Mouse (Mus musculus) cerebellum, adult 8-10 months (tissue): ENCODE measurements around the gene Gkn3.
A peak's percentile ranks its signal among the peaks of the same experiment; 100 is the strongest.

ENCODE experiments used
- DNase-seq: peaks from one replicate; pipeline ENCODE4 v3.0.0; 2022

Gene Gkn3

DNA sequence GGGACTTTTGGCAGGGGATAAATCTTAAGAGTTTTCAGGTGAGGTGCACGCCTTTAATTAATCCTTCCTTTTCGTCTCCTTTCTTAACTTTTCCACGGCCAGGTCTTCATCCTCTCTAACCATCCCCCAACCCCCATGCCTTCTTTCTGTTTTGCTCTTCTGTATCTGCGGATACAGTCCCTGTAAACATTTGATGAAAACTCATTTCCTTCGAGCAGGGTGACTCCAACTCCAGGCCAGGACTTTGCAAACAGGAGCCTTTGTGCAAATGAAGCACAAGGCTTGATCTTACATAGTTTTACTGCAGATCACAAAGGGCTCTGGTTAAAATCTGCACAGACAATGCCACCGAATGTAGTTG is 52.8 kb downstream of the Gkn3 start:
- DNase-seq = no peak

DNA sequence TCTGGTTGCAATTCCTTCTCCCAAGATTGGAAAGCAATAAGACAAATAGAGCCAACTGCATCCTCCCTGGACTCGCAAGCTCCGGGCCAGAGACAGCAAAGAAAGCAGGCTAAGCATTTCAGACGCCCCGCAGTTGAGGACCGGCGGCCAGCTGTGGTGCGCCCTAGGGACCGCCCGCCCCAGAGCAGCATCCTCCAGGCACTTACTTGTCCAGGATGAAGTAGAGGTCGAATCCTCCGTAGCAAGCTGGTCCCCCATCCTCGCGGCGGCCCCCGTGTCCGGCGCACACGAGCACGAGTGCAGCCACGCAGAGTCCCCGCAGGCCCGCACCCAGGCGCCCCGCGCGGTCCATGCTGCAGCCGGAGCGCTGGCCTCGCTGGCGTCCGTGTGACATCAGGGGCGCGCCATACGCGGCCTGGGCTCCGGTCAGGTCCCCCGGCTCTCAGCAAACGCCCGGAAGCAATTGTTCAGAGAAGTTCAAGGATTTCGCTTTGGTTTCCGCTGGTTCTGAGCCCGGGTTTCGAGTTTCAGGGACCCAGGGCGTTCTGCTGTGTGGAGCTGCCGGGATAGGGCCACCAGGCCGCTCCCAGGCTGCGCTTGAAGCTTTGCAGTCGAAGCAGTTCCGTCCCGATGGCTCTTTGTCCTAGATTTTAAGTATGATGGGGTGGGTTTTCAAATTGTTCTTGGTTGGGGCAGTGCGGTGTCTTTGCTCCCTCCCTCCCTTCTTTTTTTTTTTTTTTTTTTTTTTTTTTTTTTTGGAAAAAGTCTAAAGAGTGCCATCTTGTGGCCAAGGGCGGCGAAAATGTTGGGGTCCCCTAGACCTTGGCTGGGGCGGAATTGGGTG is 53.4 kb downstream of the Gkn3 start, which contains the start of gene Antxr1:
Antxr1 (minus strand) TSS at position 731 of the 844 bp plus-strand sequence.
- DNase-seq = peak; percentile 15

DNA sequence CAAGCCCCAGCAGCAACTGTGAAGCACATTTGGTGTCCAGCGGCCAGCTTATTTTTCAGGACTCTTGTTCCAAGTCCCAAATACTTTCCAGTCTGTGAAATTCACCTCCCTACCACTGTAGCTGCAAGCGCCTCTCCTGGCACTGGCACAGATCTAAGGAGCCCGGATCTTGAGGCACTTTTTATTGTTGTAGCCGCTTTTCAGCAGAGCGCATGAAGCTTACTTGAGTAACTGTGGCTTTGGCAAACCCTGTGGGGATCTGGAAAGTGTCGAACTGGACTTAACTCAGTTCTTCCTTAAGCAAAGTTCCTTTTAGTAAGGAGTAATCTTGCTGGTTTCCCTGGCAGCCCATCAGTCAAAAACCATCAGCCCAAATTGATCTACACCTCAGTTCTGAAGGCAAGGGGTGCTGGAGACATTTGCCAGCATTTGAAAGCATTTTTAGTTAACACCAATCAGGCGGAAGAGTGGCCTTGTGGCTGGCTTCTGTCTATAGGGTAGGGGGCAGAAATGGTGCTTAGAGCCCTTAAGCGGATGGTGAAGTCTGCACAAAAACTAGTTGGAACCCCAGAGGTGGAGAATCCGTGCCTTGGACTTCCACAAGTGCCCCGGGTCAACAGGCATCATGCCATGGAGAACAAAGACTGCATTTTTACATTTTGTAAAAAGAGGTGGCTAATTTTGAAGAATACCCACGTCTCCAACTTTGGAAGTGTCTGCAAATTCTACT is 54.2 kb downstream of the Gkn3 start:
- DNase-seq = no peak
